Mouse (Mus musculus) lung, postnatal 0 days (tissue): ENCODE data around the gene Smap1. TPM values are rescaled to one million over a fixed set of nuclear protein-coding genes. Genes with fewer than 3 reads are reported as not detected.

Experiments used
- ATAC-seq: fragments of 200-750 bp; cut with Nextera tagmentation; 2 replicates; pipeline ENCODE4 v1.8.0; 2017; ENCODE audit warnings: moderate library complexity
- DNase-seq: peaks from one replicate; pipeline ENCODE4 v3.0.0-alpha.2; 2016; ENCODE audit warnings: low spot score
- H3K27ac ChIP-seq: fragments of 300-500 bp; sonication (generic); 2 replicates; pipeline ENCODE4 v1.5.1; 2014; ENCODE audit warnings: antibody characterized with exemption, mild to moderate bottlenecking, low read length, mixed read lengths
- H3K27me3 ChIP-seq: fragments of 300-500 bp; sonication (generic); replicated peaks from 2 replicates; pipeline ENCODE4 v1.6.1; 2014; ENCODE audit warnings: low read length, mixed read lengths; ENCODE audit not compliant: insufficient read depth
- H3K36me3 ChIP-seq: fragments of 300-500 bp; sonication (generic); 2 replicates; pipeline ENCODE4 v1.6.1; 2014; ENCODE audit warnings: low read length, mixed read lengths; ENCODE audit not compliant: insufficient read depth
- H3K4me1 ChIP-seq: fragments of 300-500 bp; sonication (generic); 2 replicates; pipeline ENCODE4 v1.6.1; 2014; ENCODE audit warnings: antibody characterized with exemption, low read depth, low read length, mixed read lengths; ENCODE audit not compliant: insufficient read depth
- H3K4me2 ChIP-seq: fragments of 300-500 bp; sonication (generic); replicated peaks from 2 replicates; pipeline ENCODE4 v1.6.1; 2014; ENCODE audit warnings: low read depth, mild to moderate bottlenecking, low read length, moderate library complexity, mixed read lengths
- H3K4me3 ChIP-seq: fragments of 300-500 bp; sonication (generic); 2 replicates; pipeline ENCODE4 v1.5.1; 2014; ENCODE audit warnings: low read depth, low read length
- H3K9ac ChIP-seq: fragments of 300-500 bp; sonication (generic); replicated peaks from 2 replicates; pipeline ENCODE4 v1.6.1; 2014; ENCODE audit warnings: low read depth, mild to moderate bottlenecking
- H3K9me3 ChIP-seq: fragments of 300-500 bp; sonication (generic); 2 replicates; pipeline ENCODE4 v1.6.1; 2016; ENCODE audit warnings: low read length, mixed read lengths
- CTCF ChIP-seq: IDR thresholded peaks from 2 replicates; pipeline ENCODE4 v1.5.1; 2016; ENCODE audit warnings: antibody characterized with exemption, mild to moderate bottlenecking
- EP300 ChIP-seq: IDR thresholded peaks from 2 replicates; pipeline ENCODE4 v1.6.1; 2016; ENCODE audit warnings: antibody characterized with exemption, mild to moderate bottlenecking, control low read depth
- WGBS: fragments of 180-500 bp; shearing (Covaris S2); extraction: QIAGEN DNeasy Blood & Tissue Kit; methylation state at CpG from one replicate; pipeline ENCODE4 v1.1.7; 2014; 5-methylcytosine and 5-hydroxymethylcytosine counted together
- polyA plus RNA-seq: library from polyadenylated mRNA; unstranded; fragments of >200 nt; fragmentation: Nextera tagmentation; extraction: Ambion mirVana; gene quantifications from 2 replicates; pipeline ENCODE4 v1.2.1, GENCODE M21; 2015

Smap1 gene
- polyA plus RNA-seq, 1 experiment from 2014 or later = 55.1 TPM

DNA sequence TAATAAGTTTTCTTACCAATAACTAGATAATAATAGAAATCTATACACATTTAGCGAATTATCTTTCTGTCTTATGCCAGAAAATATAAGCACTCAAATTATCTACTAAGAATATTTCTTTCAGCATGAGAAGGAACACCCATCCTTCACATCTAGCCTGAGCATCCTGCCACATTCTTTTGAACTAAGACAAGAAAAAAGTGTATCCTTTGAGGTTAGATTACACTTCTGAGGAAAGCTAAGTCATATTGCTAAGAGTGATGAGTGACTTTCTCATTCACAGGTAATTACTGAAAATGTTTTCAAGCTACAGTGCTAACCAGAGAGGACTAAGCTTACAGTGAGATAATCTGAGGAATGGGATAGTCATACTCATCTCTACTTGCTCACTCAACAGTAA, 39.4 kb downstream of the Smap1 start:
- DNase-seq = no peak
- 93% methylated on average over 1 of the region's 1 CpGs for WGBS
- TF ChIP-seq EP300 (no peak), CTCF (no peak)
- H3K9ac ChIP-seq = no peak overlapping the region
- no peak for ATAC-seq
- no peak overlapping the region for H3K4me2 ChIP-seq
- no peaks in the 10 kb centered on the region for H3K36me3 ChIP-seq
- no peak overlapping the region for H3K4me3 ChIP-seq
- H3K27me3 ChIP-seq = no peaks in the 10 kb centered on the region
- no peak overlapping the region for H3K27ac ChIP-seq
- H3K9me3 ChIP-seq = no peaks in the 10 kb centered on the region
- H3K4me1 ChIP-seq = no peaks in the 10 kb centered on the region

DNA sequence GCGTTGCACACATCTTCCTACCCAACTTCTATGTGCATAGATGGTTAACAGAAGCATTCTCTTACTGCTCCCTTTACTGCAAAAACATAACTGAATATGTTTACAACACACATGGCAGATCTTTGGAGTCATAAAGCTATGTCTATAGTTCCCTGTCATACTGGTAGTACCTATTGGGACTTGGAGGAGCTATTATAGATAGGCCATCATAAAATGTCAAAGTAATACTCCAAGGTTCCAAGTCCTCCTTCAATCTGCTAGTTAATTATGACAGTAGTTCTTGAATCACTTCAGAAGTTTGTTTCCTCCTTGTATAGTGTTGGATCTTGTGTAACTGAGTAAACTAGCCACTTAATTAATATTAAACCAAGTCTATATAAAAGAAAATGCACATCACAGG, 49.9 kb downstream of the Smap1 start:
- Histone ChIP-seq H3K4me2 (no peak overlapping the region), H3K4me3 (no peak overlapping the region), H3K36me3 (0 out of 2 replicates have a peak, but pooled peaks cover 2% of the 10 kb centered on the region), H3K27me3 (no peaks in the 10 kb centered on the region), H3K9ac (no peak overlapping the region), H3K4me1 (no peaks in the 10 kb centered on the region), H3K27ac (no peak overlapping the region), H3K9me3 (no peaks in the 10 kb centered on the region)
- TF ChIP-seq CTCF = no peak
- 96% methylated on average over 1 of the region's 1 CpGs for WGBS
- no peak for DNase-seq
- ATAC-seq = no peak

DNA sequence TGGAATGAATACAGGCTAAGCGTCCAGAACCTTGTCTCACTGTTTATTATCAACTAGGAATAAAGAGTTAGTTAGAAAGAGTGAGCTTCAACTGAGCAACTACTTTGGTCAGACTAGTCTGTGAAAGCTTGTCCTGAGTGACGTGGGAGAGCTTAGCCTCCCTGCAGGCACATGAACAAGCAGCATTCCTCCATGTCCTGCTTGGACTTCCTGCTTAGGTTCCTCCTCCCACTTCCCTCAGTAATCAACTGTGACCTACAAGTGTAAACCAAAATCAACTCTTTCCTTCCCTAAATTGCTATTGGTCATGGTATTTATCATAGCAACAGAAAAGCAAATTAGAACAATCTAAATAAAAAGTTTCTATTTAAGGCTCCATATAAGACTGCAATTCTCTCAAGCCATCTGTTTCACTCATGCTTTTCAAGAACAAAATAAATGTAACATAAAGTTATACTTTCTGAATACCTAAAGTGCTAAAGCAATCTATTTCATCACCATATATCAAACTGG, 54.7 kb downstream of the Smap1 start:
- H3K4me2 ChIP-seq = no peak overlapping the region
- 58% methylated on average over 2 of the region's 2 CpGs for WGBS
- no peak overlapping the region for H3K9ac ChIP-seq
- no peaks in the 10 kb centered on the region for H3K4me1 ChIP-seq
- H3K4me3 ChIP-seq = no peak overlapping the region
- ATAC-seq = peak; percentile 38
- peak; percentile 46 for DNase-seq
- H3K36me3 ChIP-seq = peaks cover 4% of the 10 kb centered on the region; the same call in 1 of the 2 replicates
- no peak overlapping the region for H3K27ac ChIP-seq
- no peaks in the 10 kb centered on the region for H3K9me3 ChIP-seq
- no peaks in the 10 kb centered on the region for H3K27me3 ChIP-seq
- TF ChIP-seq CTCF (no peak), EP300 (no peak)

DNA sequence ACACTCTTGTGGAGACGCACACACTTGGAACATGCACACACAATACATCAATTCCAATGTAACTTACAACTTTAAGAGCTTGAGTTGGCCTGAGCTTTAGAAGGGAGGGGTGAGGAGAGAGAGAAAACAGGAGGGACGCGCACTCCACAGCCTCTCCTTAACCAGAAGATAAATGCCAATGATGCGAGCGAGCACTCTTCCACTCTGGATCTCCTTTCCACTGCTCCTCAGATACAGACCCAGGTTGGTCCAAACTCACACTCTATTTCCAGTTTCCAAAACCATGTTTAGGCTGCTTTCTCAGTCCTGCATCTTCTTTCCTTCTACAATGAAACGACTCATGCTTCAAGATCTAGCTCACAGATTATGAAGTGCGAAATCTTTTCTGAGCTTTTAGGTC, 56.6 kb downstream of the Smap1 start:
- no peaks in the 10 kb centered on the region for H3K27me3 ChIP-seq
- no peak for ATAC-seq
- H3K4me2 ChIP-seq = no peak overlapping the region
- 90% methylated on average over 7 of the region's 7 CpGs for WGBS
- no peak overlapping the region for H3K9ac ChIP-seq
- DNase-seq = no peak
- TF ChIP-seq EP300 = no peak
- TF ChIP-seq CTCF = no peak
- H3K4me1 ChIP-seq = no peaks in the 10 kb centered on the region
- H3K36me3 ChIP-seq = peaks cover 4% of the 10 kb centered on the region; the same call in 1 of the 2 replicates
- H3K9me3 ChIP-seq = no peaks in the 10 kb centered on the region
- no peak overlapping the region for H3K4me3 ChIP-seq
- no peak overlapping the region for H3K27ac ChIP-seq

DNA sequence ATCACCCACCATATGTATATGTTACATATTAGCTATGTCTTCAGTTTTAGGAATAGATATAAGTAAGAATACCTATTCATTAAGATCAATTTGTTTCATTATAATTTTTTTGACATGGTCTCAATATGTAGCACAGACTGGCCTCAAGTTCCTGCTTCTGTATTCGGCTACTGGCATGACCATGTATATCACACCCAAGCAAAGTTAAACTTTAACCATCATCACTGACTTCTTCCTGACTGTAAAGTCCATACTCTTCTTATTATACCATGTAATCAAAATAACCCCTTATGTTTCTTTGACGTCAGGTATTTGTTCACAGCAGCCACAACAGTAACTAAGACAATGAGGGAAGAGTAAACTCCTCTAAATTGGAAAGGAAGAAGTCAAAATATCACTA, 61.2 kb downstream of the Smap1 start:
- ATAC-seq (no peak), DNase-seq (no peak)
- TF ChIP-seq EP300 (no peak), CTCF (no peak)
- H3K4me3 ChIP-seq = no peak overlapping the region
- no peak overlapping the region for H3K27ac ChIP-seq
- no peak overlapping the region for H3K4me2 ChIP-seq
- peaks cover 16% of the 10 kb centered on the region; the same call in 1 of the 2 replicates for H3K36me3 ChIP-seq
- WGBS = 84% methylated on average over 2 of the region's 2 CpGs
- H3K27me3 ChIP-seq = no peaks in the 10 kb centered on the region
- H3K4me1 ChIP-seq = no peaks in the 10 kb centered on the region
- H3K9me3 ChIP-seq = no peaks in the 10 kb centered on the region
- no peak overlapping the region for H3K9ac ChIP-seq

DNA sequence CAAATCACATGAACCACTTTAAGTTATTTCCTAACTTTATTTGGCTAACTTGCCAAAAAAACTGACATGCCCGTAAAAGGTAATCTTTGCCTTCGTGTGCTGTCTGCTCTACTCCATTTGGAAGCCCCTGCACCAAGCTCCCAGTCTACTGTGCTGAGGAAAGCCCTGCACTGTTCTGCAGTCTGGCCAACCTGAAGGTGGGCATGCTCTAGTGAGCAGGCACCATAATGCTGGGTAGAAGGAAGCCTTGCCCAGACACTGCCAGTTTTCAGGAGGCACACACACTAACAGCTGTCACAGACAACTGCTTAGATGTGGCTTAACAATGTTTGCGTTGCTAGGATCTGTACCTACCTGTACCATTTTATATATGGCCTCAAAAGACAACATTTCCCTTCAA, 66.5 kb downstream of the Smap1 start:
- WGBS = 76% methylated on average over 3 of the region's 3 CpGs
- no peak overlapping the region for H3K4me3 ChIP-seq
- H3K36me3 ChIP-seq = peaks cover 24% of the 10 kb centered on the region; the same call in 1 of the 2 replicates
- H3K4me1 ChIP-seq = no peaks in the 10 kb centered on the region
- no peak for TF ChIP-seq EP300
- H3K9ac ChIP-seq = no peak overlapping the region
- H3K9me3 ChIP-seq = no peaks in the 10 kb centered on the region
- no peaks in the 10 kb centered on the region for H3K27me3 ChIP-seq
- H3K27ac ChIP-seq = no peak overlapping the region
- ATAC-seq = no peak
- no peak for DNase-seq
- no peak overlapping the region for H3K4me2 ChIP-seq
